Mouse (Mus musculus) limb, embryonic 14.5 days (tissue): ENCODE results near the gene Fam83f. TPM values are rescaled to one million over a fixed set of nuclear protein-coding genes. Genes with fewer than 3 reads are reported as not detected.

Experiments used
- ATAC-seq: fragments of 200-750 bp; cut with Nextera tagmentation; 2 replicates; pipeline ENCODE4 v1.8.0; 2017; ENCODE audit warnings: low read depth, moderate number of reproducible peaks, moderate TSS enrichment; ENCODE audit not compliant: low FRiP score
- DNase-seq: peaks from one replicate; pipeline ENCODE4 v3.0.0-alpha.2; 2015; ENCODE audit warnings: low spot score
- H3K27ac ChIP-seq: fragments of 300-500 bp; sonication (generic); replicated peaks from 2 replicates; pipeline ENCODE4 v1.5.1; 2014; ENCODE audit warnings: low read depth, mild to moderate bottlenecking, low read length, moderate library complexity, mixed read lengths
- H3K27me3 ChIP-seq: fragments of 300-500 bp; sonication (generic); 2 replicates; pipeline ENCODE4 v1.6.1; 2014; ENCODE audit warnings: low read length, mixed read lengths; ENCODE audit not compliant: control insufficient read depth, insufficient read depth
- H3K36me3 ChIP-seq: fragments of 300-500 bp; sonication (generic); 2 replicates; pipeline ENCODE4 v1.6.1; 2014; ENCODE audit warnings: mild to moderate bottlenecking, low read length, moderate library complexity, mixed read lengths; ENCODE audit not compliant: control insufficient read depth, insufficient read depth
- H3K4me1 ChIP-seq: fragments of 300-500 bp; sonication (generic); 2 replicates; pipeline ENCODE4 v1.6.1; 2014; ENCODE audit warnings: antibody characterized with exemption, low read length, mixed read lengths; ENCODE audit not compliant: control insufficient read depth, insufficient read depth
- H3K4me2 ChIP-seq: fragments of 300-500 bp; sonication (generic); replicated peaks from 2 replicates; pipeline ENCODE4 v1.6.1; 2014; ENCODE audit warnings: low read depth, mild to moderate bottlenecking, low read length, moderate library complexity; ENCODE audit not compliant: severe bottlenecking
- H3K4me3 ChIP-seq: fragments of 300-500 bp; sonication (generic); replicated peaks from 2 replicates; pipeline ENCODE4 v1.5.1; 2014; ENCODE audit warnings: low read length
- H3K9ac ChIP-seq: fragments of 300-500 bp; sonication (generic); 2 replicates; pipeline ENCODE4 v1.6.1; 2014; ENCODE audit warnings: mild to moderate bottlenecking, low read depth, low read length, moderate library complexity; ENCODE audit not compliant: severe bottlenecking
- H3K9me3 ChIP-seq: fragments of 300-500 bp; sonication (generic); 2 replicates; pipeline ENCODE4 v1.6.1; 2016; ENCODE audit warnings: low read length; ENCODE audit not compliant: control insufficient read depth
- POLR2A ChIP-seq: fragments of 200-500 bp; IDR thresholded peaks from 2 replicates; pipeline ENCODE4 v1.8.0; 2012; ENCODE audit warnings: inconsistent platforms, mild to moderate bottlenecking, moderate library complexity, borderline replicate concordance; ENCODE audit not compliant: insufficient read depth, insufficient read length; ENCODE audit errors: extremely low read depth
- WGBS: fragments of 180-500 bp; shearing (Covaris S2); extraction: QIAGEN DNeasy Blood & Tissue Kit; methylation state at CpG from one replicate; pipeline ENCODE4 v1.1.7; 2014; 5-methylcytosine and 5-hydroxymethylcytosine counted together
- microRNA-seq: library from miRNA; unstranded; fragments of <30 nt; microRNA quantifications from one replicate; pipeline ENCODE4, GENCODE M21; 2016
- polyA plus RNA-seq, 2 experiments: library from polyadenylated mRNA; depleted of rRNA in 1 of 2; stranded (reverse) in 1 of 2; unstranded in 1 of 2; fragments of >200 nt; fragmentation: Nextera tagmentation in 1 of 2; extraction: Ambion mirVana in 1 of 2; gene quantifications; 2 replicates each; pipeline versions ENCODE4 v1.2.1 to v1.2.3; 2012 to 2014

Fam83f gene
- polyA plus RNA-seq, 2 experiments: 1.7 to 3.7 TPM

- Histone ChIP-seq H3K4me1 (no peaks in the 10 kb centered on the region), H3K36me3 (0 out of 2 replicates have a peak, but pooled peaks cover 3% of the 10 kb centered on the region), H3K4me2 (no peak overlapping the region), H3K4me3 (no peak overlapping the region), H3K9me3 (no peaks in the 10 kb centered on the region), H3K27ac (no peak overlapping the region), H3K27me3 (no peaks in the 10 kb centered on the region), H3K9ac (no peak overlapping the region)
- no peak for TF ChIP-seq POLR2A
- ATAC-seq (no peak), DNase-seq (no peak)
- WGBS: 89% methylated on average over 3 of the region's 3 CpGs
These were observed 73.2 kb downstream of the Fam83f start for GRCm38 (mm10) chr15:80744667-80745422.

- Histone ChIP-seq H3K4me2 (no peak overlapping the region), H3K9ac (no peak overlapping the region), H3K9me3 (no peaks in the 10 kb centered on the region), H3K36me3 (0 out of 2 replicates have a peak, but pooled peaks cover 3% of the 10 kb centered on the region), H3K27me3 (no peaks in the 10 kb centered on the region), H3K27ac (no peak overlapping the region), H3K4me3 (no peak overlapping the region), H3K4me1 (no peaks in the 10 kb centered on the region)
- DNase-seq (no peak), ATAC-seq (no peak)
- 67% methylated on average over 5 of the region's 5 CpGs for WGBS
- no peak for TF ChIP-seq POLR2A
These were observed 77.3 kb downstream of the Fam83f start for GRCm38 (mm10) chr15:80748979-80749378.

Small RNA genes lying within 50 kb of the gene (microRNA-seq; reads per million reads assigned to microRNA genes)
- gene Mir6957: not detected

Other genes with a start within 250 kb of the Fam83f start
- 0.04 TPM in 2 replicates for gene Enthd1, start 106.7 kb upstream of the Fam83f start, polyA plus RNA-seq (2012; rRNA removed)
- not detected in 2 replicates for gene Enthd1, start 106.7 kb upstream of the Fam83f start, polyA plus RNA-seq (2014; fragmentation: Nextera tagmentation; extraction: Ambion mirVana)
- gene Grap2, start 99.3 kb upstream of the Fam83f start, polyA plus RNA-seq (2012; rRNA removed): 0.36 and 0.90 TPM in 2 replicates
- gene Grap2, start 99.3 kb upstream of the Fam83f start, polyA plus RNA-seq (2014; fragmentation: Nextera tagmentation; extraction: Ambion mirVana): 0.15 and 1.2 TPM in 2 replicates
- 12.5 and 14.0 TPM in 2 replicates for gene Tnrc6b, start 39.5 kb downstream of the Fam83f start, polyA plus RNA-seq (2012; rRNA removed)
- gene Tnrc6b, start 39.5 kb downstream of the Fam83f start, polyA plus RNA-seq (2014; fragmentation: Nextera tagmentation; extraction: Ambion mirVana): 15.8 and 19.4 TPM in 2 replicates